Mouse (Mus musculus): ENCODE measurements at regions not wholly inside any gene's neighbourhood (a gene's known extent, or its start where the extent isn't known, plus 50 kb on each side); places are given as distances from the start of the nearest gene placed in this dataset.

DNA sequence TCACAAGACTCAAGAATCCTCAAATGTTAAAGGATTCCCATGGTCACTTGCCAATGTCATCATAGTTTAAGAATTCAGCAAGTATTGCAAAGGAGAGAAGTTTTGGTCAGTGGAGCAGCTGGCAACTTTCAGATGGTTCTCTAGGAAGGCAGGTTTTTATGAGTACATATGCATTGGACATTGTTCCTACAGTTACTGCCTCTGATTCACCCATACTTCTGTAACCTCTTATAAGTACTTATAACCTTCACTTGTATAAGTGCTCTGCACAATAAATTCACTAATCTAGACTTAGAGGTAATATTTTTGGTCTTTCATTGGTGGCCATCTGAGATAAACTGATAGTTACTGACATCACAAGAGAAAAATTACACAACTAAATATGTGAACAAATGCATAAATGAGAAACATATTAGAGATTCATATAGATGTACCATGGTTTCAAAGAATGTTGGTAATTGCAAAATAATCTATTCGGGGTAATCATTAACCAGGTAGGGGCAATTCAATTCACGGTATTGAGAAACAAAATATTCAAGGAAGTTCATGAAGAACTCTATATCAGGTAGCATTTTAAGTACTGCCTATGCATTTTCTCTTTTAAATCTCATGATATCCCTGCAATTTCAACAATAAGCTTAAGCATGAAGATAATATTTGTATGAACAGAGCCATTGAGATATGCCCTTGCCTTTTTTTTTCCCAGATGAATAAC lies 1059.6 kb downstream of the Pla2g4a start:
- Histone ChIP-seq H3K4me3 (replicated peaks) (no peak overlapping the region), H3K27me3 (no peaks in the 10 kb centered on the region), H3K9ac (no peak overlapping the region), H3K4me1 (replicated peaks) (no peaks in the 10 kb centered on the region), H3K4me2 (no peak overlapping the region), H3K27ac (replicated peaks) (no peak overlapping the region), H3K9me3 (replicated peaks) (no peaks in the 10 kb centered on the region), H3K36me3 (replicated peaks) (no peaks in the 10 kb centered on the region)
- 65% methylated on average over 2 of the region's 2 CpGs for WGBS (ENCODE audit: insufficient replicate concordance)
- no peak for ATAC-seq (ENCODE audit: insufficient read depth)

DNA sequence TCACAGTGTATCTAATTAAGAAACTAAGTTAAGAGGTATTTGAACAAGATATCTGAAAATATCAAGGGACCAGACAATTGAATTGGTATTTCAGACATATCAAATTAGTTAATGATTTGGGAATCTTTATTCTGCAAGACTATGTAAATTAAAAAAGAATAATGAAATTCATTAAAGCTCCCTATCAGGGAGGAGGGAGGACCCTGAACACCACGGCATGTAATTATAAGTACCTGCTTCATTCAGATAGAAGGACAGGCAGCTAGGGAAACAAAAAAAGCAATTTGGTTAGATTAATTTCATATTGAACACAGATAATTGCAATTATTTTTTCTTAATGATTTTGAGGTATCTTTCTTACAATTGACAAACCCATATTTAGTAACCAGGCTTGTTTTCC lies 1090.3 kb downstream of the Pla2g4a start:
- Histone ChIP-seq H3K4me2 (no peak overlapping the region), H3K36me3 (replicated peaks) (no peaks in the 10 kb centered on the region), H3K27ac (replicated peaks) (no peak overlapping the region), H3K27me3 (no peaks in the 10 kb centered on the region), H3K9me3 (replicated peaks) (no peaks in the 10 kb centered on the region), H3K4me3 (replicated peaks) (no peak overlapping the region), H3K4me1 (replicated peaks) (no peaks in the 10 kb centered on the region), H3K9ac (no peak overlapping the region)
- 65% methylated on average over 1 of the region's 1 CpGs for WGBS (ENCODE audit: insufficient replicate concordance)
- ATAC-seq (ENCODE audit: insufficient read depth): no peak

DNA sequence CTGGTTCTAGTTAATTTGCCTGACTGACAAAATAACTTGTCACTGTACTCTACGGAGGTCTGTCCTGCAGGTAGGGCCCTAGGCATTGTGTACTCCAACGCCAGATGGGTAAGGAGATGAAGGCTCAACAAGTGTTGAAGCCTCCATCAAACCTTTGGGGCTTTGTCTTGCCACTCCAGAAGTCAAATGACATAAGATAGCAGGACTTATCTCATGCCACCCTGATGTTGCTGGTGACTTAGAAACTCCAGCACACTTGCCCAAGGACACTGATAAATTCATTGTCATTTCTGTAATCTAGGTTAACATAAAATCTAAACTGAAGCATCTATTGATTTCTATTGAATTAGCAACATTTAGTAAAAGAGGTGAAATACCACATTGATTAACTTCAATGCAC lies 1097.5 kb downstream of the Pla2g4a start:
- ATAC-seq (ENCODE audit: insufficient read depth): no peak
- no peak overlapping the region for H3K4me2 ChIP-seq
- no peaks in the 10 kb centered on the region for H3K36me3 ChIP-seq (replicated peaks)
- no peak overlapping the region for H3K4me3 ChIP-seq (replicated peaks)
- H3K27me3 ChIP-seq: no peaks in the 10 kb centered on the region
- H3K9me3 ChIP-seq (replicated peaks): no peaks in the 10 kb centered on the region
- WGBS (ENCODE audit: insufficient replicate concordance): 57% methylated on average over 2 of the region's 2 CpGs
- H3K4me1 ChIP-seq (replicated peaks): no peaks in the 10 kb centered on the region
- H3K9ac ChIP-seq: no peak overlapping the region
- H3K27ac ChIP-seq (replicated peaks): no peak overlapping the region

DNA sequence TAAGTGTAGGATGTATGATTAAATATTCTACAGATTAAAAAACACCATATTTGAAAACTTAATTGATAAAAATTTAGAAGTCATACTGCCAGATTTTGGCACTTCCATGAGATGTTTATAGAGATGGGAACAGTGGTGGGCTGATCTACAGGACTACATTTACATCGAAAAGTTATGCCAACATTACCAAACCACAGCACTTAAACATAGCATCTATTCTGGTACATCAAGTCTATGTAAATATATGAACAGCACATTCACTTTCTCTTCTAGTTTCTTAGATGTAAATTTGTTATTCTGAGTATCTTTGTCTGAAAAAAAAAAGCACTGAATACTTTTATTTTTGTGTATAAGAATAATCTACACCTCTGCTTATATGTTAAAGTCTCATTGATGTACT lies 1108.1 kb downstream of the Pla2g4a start:
- 64% methylated on average over 1 of the region's 1 CpGs for WGBS (ENCODE audit: insufficient replicate concordance)
- Histone ChIP-seq H3K9ac (no peak overlapping the region), H3K27ac (replicated peaks) (no peak overlapping the region), H3K36me3 (replicated peaks) (no peaks in the 10 kb centered on the region), H3K4me2 (no peak overlapping the region), H3K4me1 (replicated peaks) (no peaks in the 10 kb centered on the region), H3K4me3 (replicated peaks) (no peak overlapping the region), H3K9me3 (replicated peaks) (no peaks in the 10 kb centered on the region), H3K27me3 (no peaks in the 10 kb centered on the region)
- ATAC-seq (ENCODE audit: insufficient read depth): no peak

DNA sequence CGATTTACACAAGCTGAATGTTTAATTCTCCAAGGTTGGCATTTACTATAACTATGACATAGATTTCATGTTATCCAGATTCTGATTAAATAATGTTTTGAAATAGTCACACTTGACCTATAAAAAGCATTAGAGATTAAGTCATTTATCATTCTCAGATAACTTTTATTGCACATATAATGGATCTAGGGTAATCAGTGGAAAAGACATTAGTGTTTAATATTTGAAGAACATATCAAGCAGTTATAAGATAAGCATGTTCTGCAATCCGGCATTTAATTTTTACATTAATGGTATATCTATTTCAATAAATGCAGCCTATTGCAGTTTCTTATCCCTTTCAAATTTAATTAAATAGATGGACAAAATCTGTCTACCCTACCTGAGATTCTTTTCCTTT lies 1114.5 kb downstream of the Pla2g4a start:
- Histone ChIP-seq H3K4me1 (replicated peaks) (no peaks in the 10 kb centered on the region), H3K9ac (no peak overlapping the region), H3K27ac (replicated peaks) (no peak overlapping the region), H3K4me3 (replicated peaks) (no peak overlapping the region), H3K4me2 (no peak overlapping the region), H3K36me3 (replicated peaks) (no peaks in the 10 kb centered on the region), H3K9me3 (replicated peaks) (no peaks in the 10 kb centered on the region), H3K27me3 (no peaks in the 10 kb centered on the region)
- ATAC-seq (ENCODE audit: insufficient read depth): no peak
- 66% methylated on average over 2 of the region's 2 CpGs for WGBS (ENCODE audit: insufficient replicate concordance)

DNA sequence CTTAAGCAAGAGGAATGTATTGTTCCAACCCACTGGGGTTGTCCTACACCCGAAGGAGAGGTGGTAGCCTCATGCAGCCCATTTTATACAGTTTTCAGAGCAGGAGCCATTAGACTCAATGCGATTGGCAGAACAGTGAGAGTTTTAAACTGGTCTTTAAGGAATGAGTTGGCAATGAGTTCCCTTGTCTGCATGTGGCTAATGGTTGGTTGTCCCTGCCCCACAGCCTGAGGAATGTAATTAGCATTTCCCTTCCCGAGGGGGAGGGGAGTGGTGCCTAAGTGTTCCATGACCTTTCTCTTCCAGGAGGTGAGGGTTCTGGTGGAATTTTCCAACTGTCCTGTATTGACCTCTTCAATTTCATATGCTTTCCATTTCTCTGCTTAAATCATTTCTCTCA lies 1137.9 kb downstream of the Pla2g4a start:
- Histone ChIP-seq H3K4me3 (replicated peaks) (no peak overlapping the region), H3K9me3 (replicated peaks) (no peaks in the 10 kb centered on the region), H3K27ac (replicated peaks) (no peak overlapping the region), H3K27me3 (no peaks in the 10 kb centered on the region), H3K36me3 (replicated peaks) (no peaks in the 10 kb centered on the region), H3K4me2 (no peak overlapping the region), H3K9ac (no peak overlapping the region), H3K4me1 (replicated peaks) (no peaks in the 10 kb centered on the region)
- whole genome bisulfite sequencing (ENCODE audit: insufficient replicate concordance): 50% methylated on average over 3 of the region's 3 CpGs
- ATAC-seq (ENCODE audit: insufficient read depth): no peak

DNA sequence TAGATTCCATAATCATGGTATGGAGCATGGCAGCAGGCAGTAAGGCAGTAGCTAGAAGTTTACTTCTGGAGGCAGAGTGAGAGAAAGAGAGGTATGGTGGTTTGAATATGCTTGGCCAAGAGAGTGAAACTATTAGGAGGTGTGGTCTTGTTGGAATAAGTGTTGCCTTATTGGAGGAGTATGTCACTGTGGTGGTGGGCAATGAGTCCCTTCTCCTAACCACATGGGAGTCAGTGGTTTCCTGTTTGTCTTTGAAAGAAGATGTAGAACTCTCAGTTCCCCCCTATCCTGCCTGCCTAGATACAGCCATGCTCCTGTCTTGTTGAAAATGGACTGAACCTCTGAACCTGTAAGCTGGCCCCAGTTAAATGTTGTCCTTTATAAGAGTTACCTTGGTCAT lies 1152.4 kb downstream of the Pla2g4a start:
- Histone ChIP-seq H3K4me2 (no peak overlapping the region), H3K9me3 (replicated peaks) (no peaks in the 10 kb centered on the region), H3K9ac (no peak overlapping the region), H3K27ac (replicated peaks) (no peak overlapping the region), H3K4me1 (replicated peaks) (no peaks in the 10 kb centered on the region), H3K36me3 (replicated peaks) (no peaks in the 10 kb centered on the region), H3K4me3 (replicated peaks) (no peak overlapping the region), H3K27me3 (no peaks in the 10 kb centered on the region)
- no peak for ATAC-seq (ENCODE audit: insufficient read depth)

DNA sequence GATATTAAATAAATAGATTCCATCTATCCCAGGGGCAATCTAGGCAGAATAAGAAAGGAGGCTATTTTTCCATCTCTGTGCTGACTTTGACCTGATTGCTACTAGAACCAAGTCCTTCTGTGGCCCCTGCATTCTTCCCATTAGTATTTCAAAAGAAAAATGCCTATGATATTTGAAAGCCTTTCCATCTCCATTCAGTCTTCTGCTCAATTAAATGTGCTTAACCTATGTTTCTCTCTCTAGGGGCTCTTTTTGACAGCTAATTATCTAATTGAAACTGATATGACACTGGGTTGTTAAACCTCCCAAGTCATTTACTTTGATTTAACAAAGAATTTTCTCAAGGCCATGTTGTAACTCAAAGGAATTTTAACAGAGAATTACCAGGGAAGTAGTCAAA lies 1164.0 kb downstream of the Pla2g4a start:
- Histone ChIP-seq H3K4me3 (replicated peaks) (no peak overlapping the region), H3K4me1 (replicated peaks) (no peaks in the 10 kb centered on the region), H3K4me2 (no peak overlapping the region), H3K36me3 (replicated peaks) (no peaks in the 10 kb centered on the region), H3K27me3 (no peaks in the 10 kb centered on the region), H3K9ac (no peak overlapping the region), H3K9me3 (replicated peaks) (no peaks in the 10 kb centered on the region), H3K27ac (replicated peaks) (no peak overlapping the region)
- ATAC-seq (ENCODE audit: insufficient read depth): no peak

DNA sequence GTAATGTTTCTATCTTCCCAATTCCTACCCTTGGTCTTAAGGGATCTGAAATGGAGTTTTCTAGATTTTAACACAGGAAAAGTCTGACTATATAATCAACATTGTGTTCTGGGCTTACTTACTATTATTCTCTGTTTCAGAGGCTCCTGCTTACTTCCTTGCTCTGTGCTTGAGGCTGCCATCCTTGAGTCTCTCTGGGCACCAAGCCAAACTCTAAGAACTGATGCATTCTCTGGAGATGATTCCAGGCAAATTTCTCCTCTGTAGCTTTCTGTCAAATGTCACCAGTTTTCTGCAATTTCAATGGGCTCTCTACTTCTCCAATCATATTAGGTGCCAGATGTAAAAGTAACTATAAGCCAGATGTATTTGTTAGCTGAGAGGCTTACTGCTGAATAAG lies 1210.3 kb downstream of the Pla2g4a start:
- H3K9me3 ChIP-seq (replicated peaks): no peaks in the 10 kb centered on the region
- no peak for ATAC-seq (ENCODE audit: insufficient read depth)

DNA sequence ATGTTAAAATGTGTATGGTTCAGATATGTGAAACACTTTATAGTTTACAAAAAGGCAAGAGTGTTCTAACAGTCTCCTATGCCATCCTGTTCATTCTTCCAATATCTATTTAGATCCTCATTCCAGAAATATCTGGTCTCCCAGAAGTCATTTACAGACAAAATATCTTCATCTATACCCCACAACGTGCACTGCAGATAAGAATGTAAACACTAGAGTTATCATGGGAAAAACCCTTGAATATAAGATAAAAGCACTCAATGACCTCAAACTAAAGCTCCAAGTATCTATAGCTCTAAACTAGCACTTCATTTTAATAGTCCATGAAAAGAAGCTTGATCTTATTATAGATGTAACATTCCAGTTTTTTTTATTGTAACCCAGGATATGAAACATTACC lies 1239.0 kb downstream of the Pla2g4a start:
- no peak overlapping the region for H3K4me2 ChIP-seq
- no peaks in the 10 kb centered on the region for H3K4me1 ChIP-seq (replicated peaks)
- H3K9ac ChIP-seq: no peak overlapping the region
- H3K4me3 ChIP-seq (replicated peaks): no peak overlapping the region
- WGBS (ENCODE audit: insufficient replicate concordance): 11% methylated on average over 1 of the region's 1 CpGs
- H3K9me3 ChIP-seq (replicated peaks): no peaks in the 10 kb centered on the region
- no peak for ATAC-seq (ENCODE audit: insufficient read depth)
- no peaks in the 10 kb centered on the region for H3K36me3 ChIP-seq (replicated peaks)
- H3K27ac ChIP-seq (replicated peaks): no peak overlapping the region
- no peaks in the 10 kb centered on the region for H3K27me3 ChIP-seq

More for the DNA sequence above, 1210.3 kb downstream of the Pla2g4a start:
- no peaks in the 10 kb centered on the region for H3K36me3 ChIP-seq (replicated peaks)
- no peaks in the 10 kb centered on the region for H3K4me1 ChIP-seq (replicated peaks)
- H3K9ac ChIP-seq: no peak overlapping the region
- H3K4me3 ChIP-seq (replicated peaks): no peak overlapping the region
- H3K27ac ChIP-seq (replicated peaks): no peak overlapping the region
- H3K4me2 ChIP-seq: no peak overlapping the region
- no peaks in the 10 kb centered on the region for H3K27me3 ChIP-seq

DNA sequence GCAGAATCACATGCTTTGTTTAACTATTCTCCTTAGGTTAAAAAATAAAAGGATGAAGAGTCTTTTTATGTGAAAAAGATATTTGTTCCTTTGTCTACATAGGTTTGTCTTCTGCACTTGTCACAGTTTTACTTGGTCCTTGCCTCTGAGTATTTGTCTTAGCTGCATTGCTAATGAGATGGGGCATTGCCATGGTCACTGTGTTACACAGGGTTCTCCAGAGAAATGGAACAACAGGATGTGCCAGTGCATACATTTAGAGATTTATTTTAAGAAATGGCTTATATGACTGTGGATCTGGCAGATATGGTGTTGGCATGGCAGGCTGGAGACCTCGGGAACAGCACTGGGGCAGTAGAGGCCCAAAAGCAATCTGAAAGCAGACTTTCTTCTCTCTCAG lies 1239.7 kb downstream of the Pla2g4a start:
- Histone ChIP-seq H3K4me3 (replicated peaks) (no peak overlapping the region), H3K27ac (replicated peaks) (no peak overlapping the region), H3K27me3 (no peaks in the 10 kb centered on the region), H3K4me2 (no peak overlapping the region), H3K9me3 (replicated peaks) (no peaks in the 10 kb centered on the region), H3K4me1 (replicated peaks) (no peaks in the 10 kb centered on the region), H3K36me3 (replicated peaks) (no peaks in the 10 kb centered on the region), H3K9ac (no peak overlapping the region)
- 53% methylated on average over 1 of the region's 1 CpGs for WGBS (ENCODE audit: insufficient replicate concordance)
- ATAC-seq (ENCODE audit: insufficient read depth): no peak

DNA sequence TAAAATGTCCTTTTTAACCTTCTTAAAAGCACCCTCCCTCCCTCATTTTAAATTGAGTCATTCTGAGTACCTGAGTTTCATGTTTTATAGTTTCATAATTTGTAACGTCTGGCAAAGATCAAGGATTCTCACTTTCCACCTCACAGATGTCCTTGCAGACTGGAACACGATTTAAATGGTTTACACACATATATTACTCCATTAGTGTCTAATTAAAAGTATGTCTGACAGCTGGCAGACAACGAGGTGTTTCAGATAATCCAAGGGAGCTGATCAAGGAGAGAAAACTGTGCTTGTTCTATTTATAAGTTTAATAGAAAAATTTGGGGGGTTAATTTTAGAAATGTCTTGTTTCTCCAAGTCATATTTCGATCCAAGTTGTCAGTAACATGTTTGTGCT lies 1240.1 kb downstream of the Pla2g4a start:
- no peak overlapping the region for H3K9ac ChIP-seq
- no peak overlapping the region for H3K4me3 ChIP-seq (replicated peaks)
- H3K27me3 ChIP-seq: no peaks in the 10 kb centered on the region
- no peak for ATAC-seq (ENCODE audit: insufficient read depth)
- H3K27ac ChIP-seq (replicated peaks): no peak overlapping the region
- H3K4me1 ChIP-seq (replicated peaks): no peaks in the 10 kb centered on the region
- H3K4me2 ChIP-seq: no peak overlapping the region
- no peaks in the 10 kb centered on the region for H3K36me3 ChIP-seq (replicated peaks)
- H3K9me3 ChIP-seq (replicated peaks): no peaks in the 10 kb centered on the region
- WGBS (ENCODE audit: insufficient replicate concordance): 42% methylated on average over 4 of the region's 4 CpGs
